Mouse (Mus musculus) liver, embryonic 11.5 days (tissue): Measurements from ENCODE around the gene Camk1g. TPM values are rescaled to one million over a fixed set of nuclear protein-coding genes. Genes with fewer than 3 reads are reported as not detected.

Source experiments
- ATAC-seq: fragments of 200-750 bp; cut with Nextera tagmentation; replicated peaks from 2 replicates; pipeline ENCODE4 v1.8.0; 2017; ENCODE audit warnings: moderate number of reproducible peaks, mild to moderate bottlenecking, moderate TSS enrichment, moderate library complexity; ENCODE audit not compliant: low FRiP score
- DNase-seq: peaks from one replicate; pipeline ENCODE4 v3.0.0-alpha.2; 2017; ENCODE audit warnings: low spot score
- H3K27ac ChIP-seq: fragments of 300-500 bp; sonication (generic); 2 replicates; pipeline ENCODE4 v1.5.1; 2014; ENCODE audit warnings: mild to moderate bottlenecking, low read depth, low read length, control low read depth
- H3K27me3 ChIP-seq: fragments of 300-500 bp; sonication (generic); replicated peaks from 2 replicates; pipeline ENCODE4 v1.6.1; 2014; ENCODE audit warnings: low read length, mixed read lengths; ENCODE audit not compliant: control insufficient read depth, insufficient read depth
- H3K36me3 ChIP-seq: fragments of 300-500 bp; sonication (generic); 2 replicates; pipeline ENCODE4 v1.6.1; 2014; ENCODE audit warnings: mild to moderate bottlenecking, low read length, moderate library complexity, mixed read lengths; ENCODE audit not compliant: control insufficient read depth, insufficient read depth
- H3K4me1 ChIP-seq: fragments of 300-500 bp; sonication (generic); replicated peaks from 2 replicates; pipeline ENCODE4 v1.6.1; 2014; ENCODE audit warnings: low read length, mixed read lengths; ENCODE audit not compliant: control insufficient read depth, insufficient read depth
- H3K4me2 ChIP-seq: fragments of 300-500 bp; sonication (generic); 2 replicates; pipeline ENCODE4 v1.6.1; 2014; ENCODE audit warnings: mild to moderate bottlenecking, control low read depth, moderate library complexity
- H3K4me3 ChIP-seq: fragments of 300-500 bp; sonication (generic); 2 replicates; pipeline ENCODE4 v1.5.1; 2014; ENCODE audit warnings: low read depth, low read length, control low read depth
- H3K9ac ChIP-seq: fragments of 300-500 bp; sonication (generic); 2 replicates; pipeline ENCODE4 v1.6.1; 2014; ENCODE audit warnings: low read depth, low read length, control low read depth
- H3K9me3 ChIP-seq: fragments of 300-500 bp; sonication (generic); 2 replicates; pipeline ENCODE4 v1.6.1; 2016; ENCODE audit warnings: low read length, inconsistent platforms, mixed read lengths; ENCODE audit not compliant: control insufficient read depth
- WGBS: fragments of 180-500 bp; shearing (Covaris S2); extraction: QIAGEN DNeasy Blood & Tissue Kit; methylation state at CpG from one replicate; pipeline ENCODE4 v1.1.7; 2014; 5-methylcytosine and 5-hydroxymethylcytosine counted together
- polyA plus RNA-seq: library from polyadenylated mRNA; unstranded; fragments of >200 nt; fragmentation: Nextera tagmentation; extraction: Ambion mirVana; gene quantifications from 2 replicates; pipeline ENCODE4 v1.2.1, GENCODE M21; 2014

Gene Camk1g
- polyA plus RNA-seq, 1 experiment from 2014 or later, result 3.3 TPM

- Histone ChIP-seq H3K9me3 (no peaks in the 10 kb centered on the region), H3K27me3 (no peaks in the 10 kb centered on the region), H3K27ac (no peak overlapping the region), H3K4me2 (no peak overlapping the region), H3K4me3 (no peak overlapping the region), H3K4me1 (no peaks in the 10 kb centered on the region), H3K36me3 (no peaks in the 10 kb centered on the region), H3K9ac (no peak overlapping the region)
- 81% methylated on average over 3 of the region's 3 CpGs for WGBS
- ATAC-seq, result no peak
- DNase-seq, result no peak
These were observed 36.3 kb downstream of the Camk1g start for GRCm38 (mm10) chr1:193333776-193334175.

GRCm38 (mm10) chr1:193332671-193333070 is 37.4 kb downstream of the Camk1g start:
- no peaks in the 10 kb centered on the region for H3K27me3 ChIP-seq
- H3K36me3 ChIP-seq, result no peaks in the 10 kb centered on the region
- ATAC-seq, result no peak
- DNase-seq, result no peak
- H3K9me3 ChIP-seq, result no peaks in the 10 kb centered on the region
- no peak overlapping the region for H3K4me3 ChIP-seq
- WGBS, result 70% methylated on average over 1 of the region's 1 CpGs
- H3K4me2 ChIP-seq, result no peak overlapping the region
- H3K9ac ChIP-seq, result no peak overlapping the region
- H3K27ac ChIP-seq, result no peak overlapping the region
- no peaks in the 10 kb centered on the region for H3K4me1 ChIP-seq

GRCm38 (mm10) chr1:193332018-193332417 is 38.1 kb downstream of the Camk1g start:
- Histone ChIP-seq H3K36me3 (no peaks in the 10 kb centered on the region), H3K4me3 (no peak overlapping the region), H3K27ac (no peak overlapping the region), H3K27me3 (no peaks in the 10 kb centered on the region), H3K9me3 (no peaks in the 10 kb centered on the region), H3K9ac (no peak overlapping the region), H3K4me2 (no peak overlapping the region), H3K4me1 (no peaks in the 10 kb centered on the region)
- ATAC-seq (no peak), DNase-seq (no peak)
- 86% methylated on average over 13 of the region's 13 CpGs for WGBS

- Histone ChIP-seq H3K36me3 (no peaks in the 10 kb centered on the region), H3K9me3 (no peaks in the 10 kb centered on the region), H3K27ac (no peak overlapping the region), H3K4me2 (no peak overlapping the region), H3K4me3 (no peak overlapping the region), H3K9ac (no peak overlapping the region), H3K27me3 (no peaks in the 10 kb centered on the region), H3K4me1 (peaks cover 2% of the 10 kb centered on the region; the same call in 1 of the 2 replicates)
- WGBS, result 77% methylated on average over 7 of the region's 7 CpGs
- no peak for ATAC-seq
- no peak for DNase-seq
These were observed 39.5 kb downstream of the Camk1g start for GRCm38 (mm10) chr1:193330626-193331025.

GRCm38 (mm10) chr1:193330172-193330571 is 39.9 kb downstream of the Camk1g start:
- no peaks in the 10 kb centered on the region for H3K27me3 ChIP-seq
- DNase-seq (no peak), ATAC-seq (peak; percentile 39; the same call in 1 of the 2 replicates)
- peaks cover 2% of the 10 kb centered on the region; the same call in 1 of the 2 replicates for H3K4me1 ChIP-seq
- no peaks in the 10 kb centered on the region for H3K36me3 ChIP-seq
- no peak overlapping the region for H3K4me3 ChIP-seq
- H3K9ac ChIP-seq, result no peak overlapping the region
- WGBS, result 50% methylated on average over 10 of the region's 10 CpGs
- H3K4me2 ChIP-seq, result no peak overlapping the region
- H3K9me3 ChIP-seq, result no peaks in the 10 kb centered on the region
- no peak overlapping the region for H3K27ac ChIP-seq

GRCm38 (mm10) chr1:193329557-193329956 is 40.5 kb downstream of the Camk1g start:
- Histone ChIP-seq H3K36me3 (no peaks in the 10 kb centered on the region), H3K9ac (no peak overlapping the region), H3K27me3 (no peaks in the 10 kb centered on the region), H3K4me2 (no peak overlapping the region), H3K4me1 (peaks cover 2% of the 10 kb centered on the region; the same call in 1 of the 2 replicates), H3K27ac (no peak overlapping the region), H3K4me3 (no peak overlapping the region), H3K9me3 (no peaks in the 10 kb centered on the region)
- no peak for DNase-seq
- ATAC-seq, result no peak
- 78% methylated on average over 9 of the region's 9 CpGs for WGBS

GRCm38 (mm10) chr1:193327686-193328085 is 42.4 kb downstream of the Camk1g start:
- Histone ChIP-seq H3K9ac (no peak overlapping the region), H3K4me2 (no peak overlapping the region), H3K4me1 (peaks cover 2% of the 10 kb centered on the region; the same call in 1 of the 2 replicates), H3K4me3 (no peak overlapping the region), H3K36me3 (no peaks in the 10 kb centered on the region), H3K27ac (no peak overlapping the region), H3K9me3 (no peaks in the 10 kb centered on the region), H3K27me3 (no peaks in the 10 kb centered on the region)
- ATAC-seq (no peak), DNase-seq (no peak)
- WGBS, result 71% methylated on average over 5 of the region's 5 CpGs

GRCm38 (mm10) chr1:193327216-193327615 is 42.9 kb downstream of the Camk1g start:
- H3K4me2 ChIP-seq, result no peak overlapping the region
- H3K4me3 ChIP-seq, result no peak overlapping the region
- H3K9me3 ChIP-seq, result no peaks in the 10 kb centered on the region
- WGBS, result 86% methylated on average over 1 of the region's 1 CpGs
- H3K27ac ChIP-seq, result no peak overlapping the region
- ATAC-seq (no peak), DNase-seq (no peak)
- no peak overlapping the region for H3K9ac ChIP-seq
- peaks cover 2% of the 10 kb centered on the region; the same call in 1 of the 2 replicates for H3K4me1 ChIP-seq
- H3K36me3 ChIP-seq, result no peaks in the 10 kb centered on the region
- H3K27me3 ChIP-seq, result no peaks in the 10 kb centered on the region

- Histone ChIP-seq H3K27me3 (no peaks in the 10 kb centered on the region), H3K27ac (no peak overlapping the region), H3K4me2 (no peak overlapping the region), H3K36me3 (no peaks in the 10 kb centered on the region), H3K4me3 (no peak overlapping the region), H3K9me3 (no peaks in the 10 kb centered on the region), H3K9ac (0 out of 2 replicates have a peak overlapping the region, but pooled peaks have one; percentile 30), H3K4me1 (peaks cover 2% of the 10 kb centered on the region; the same call in 1 of the 2 replicates)
- ATAC-seq, result peak; percentile 39; the same call in 1 of the 2 replicates
- 49% methylated on average over 7 of the region's 7 CpGs for WGBS
- DNase-seq, result no peak
These were observed 43.5 kb downstream of the Camk1g start for GRCm38 (mm10) chr1:193326456-193327145.
